Comparison of ENCODE assay signal across 19 mouse cellular contexts in genomic region chr13:40820617-40821016, GRCm38 (mm10). TPM values are rescaled to one million over a fixed set of nuclear protein-coding genes. Genes with fewer than 3 reads are reported as not detected.
DNase-seq lines count a peak whose midpoint lies in the region; ATAC-seq and TF ChIP-seq lines count a peak whose summit lies in the region.
"Had no signal": no experiment of that assay in that cellular context is flagged by ENCODE, and none has a peak within 500 bp of the region (broad histone marks: within the 10 kb centered on the region; RNA-seq: fewer than 3 reads in every experiment).

No protein-coding gene starts in this region.

- no peaks in the 10 kb centered on the region for H3K9me3 ChIP-seq in hindbrain, postnatal 0 days (ENCODE audit: low read length)
- H3K9me3 ChIP-seq in hindbrain, embryonic 16.5 days (ENCODE audit: control insufficient read depth, low read length): no peaks in the 10 kb centered on the region
- no peaks in the 10 kb centered on the region for H3K9me3 ChIP-seq in lung, embryonic 14.5 days (ENCODE audit: low read depth, low read length)
- H3K9me3 ChIP-seq in E14TG2a.4 (ENCODE audit: low read length): 0 out of 2 replicates have a peak, but pooled peaks cover 3% of the 10 kb centered on the region
- H3K9me3 ChIP-seq: hindbrain, embryonic 10.5 days; liver, embryonic 15.5 days; neural tube, embryonic 13.5 days had no signal

- peak; percentile 30; the same call in 1 of the 2 replicates for TF ChIP-seq CTCF in hindbrain, postnatal 0 days (IDR thresholded peaks at IDR 0.05; ENCODE audit: low read depth)
- TF ChIP-seq CTCF in lung, embryonic 14.5 days (IDR thresholded peaks at IDR 0.05; ENCODE audit: low read depth): no peak; the same call in 1 of the 2 replicates
- TF ChIP-seq CTCF in E14TG2a.4 (conservative IDR thresholded peaks at IDR 0.05; ENCODE audit: low read length): peak; percentile 10

- no peak overlapping the region for H3K4me3 ChIP-seq in hindbrain, postnatal 0 days (ENCODE audit: low read length)
- no peak overlapping the region for H3K4me3 ChIP-seq in hindbrain, embryonic 16.5 days (ENCODE audit: low read length)
- no peak overlapping the region for H3K4me3 ChIP-seq in lung, embryonic 14.5 days (ENCODE audit: low read depth, low read length)
- no peak overlapping the region for H3K4me3 ChIP-seq in E14TG2a.4 (replicated peaks; ENCODE audit: low read length)
- H3K4me3 ChIP-seq: hindbrain, embryonic 10.5 days; limb, embryonic 12.5 days; liver, embryonic 15.5 days; neural tube, embryonic 13.5 days had no signal

- DNase-seq in hindbrain, postnatal 0 days (ENCODE audit: low spot score): peak; percentile 20
- peak; percentile 13 for DNase-seq in lung, embryonic 14.5 days
- DNase-seq in lung, postnatal 36 days: no peak
- DNase-seq in adipocyte (ENCODE audit: low spot score): peak; percentile 12
- DNase-seq: adrenal gland, postnatal 14 days; cerebellum, adult 9-11 months; gastrocnemius, postnatal 10 days; kidney, adult 8-10 months; kidney, postnatal 36 days; right cerebral cortex, adult 18-20 months; thymus, postnatal 25 days had no signal

- no peak overlapping the region for H3K27ac ChIP-seq in hindbrain, postnatal 0 days
- no peak overlapping the region for H3K27ac ChIP-seq in hindbrain, embryonic 16.5 days (ENCODE audit: low read depth, low read length)
- H3K27ac ChIP-seq in lung, embryonic 14.5 days (ENCODE audit: low read depth): no peak overlapping the region
- H3K27ac ChIP-seq: hindbrain, embryonic 10.5 days; limb, embryonic 12.5 days; liver, embryonic 15.5 days; neural tube, embryonic 13.5 days had no signal

- H3K36me3 ChIP-seq in hindbrain, postnatal 0 days (ENCODE audit: insufficient read depth, low read length): no peaks in the 10 kb centered on the region
- no peaks in the 10 kb centered on the region for H3K36me3 ChIP-seq in hindbrain, embryonic 16.5 days (ENCODE audit: control insufficient read depth, insufficient read depth, low read length)
- no peaks in the 10 kb centered on the region for H3K36me3 ChIP-seq in lung, embryonic 14.5 days (ENCODE audit: insufficient read depth)
- H3K36me3 ChIP-seq in E14TG2a.4 (ENCODE audit: insufficient read depth, low read length): no peaks in the 10 kb centered on the region
- H3K36me3 ChIP-seq: hindbrain, embryonic 10.5 days; limb, embryonic 12.5 days; liver, embryonic 15.5 days; neural tube, embryonic 13.5 days had no signal

- no peak overlapping the region for H3K9ac ChIP-seq in hindbrain, postnatal 0 days (replicated peaks; ENCODE audit: low read length)
- H3K9ac ChIP-seq in hindbrain, embryonic 16.5 days (ENCODE audit: low read depth, low read length): no peak overlapping the region
- H3K9ac ChIP-seq in lung, embryonic 14.5 days: no peak overlapping the region
- H3K9ac ChIP-seq: limb, embryonic 12.5 days; liver, embryonic 15.5 days; neural tube, embryonic 13.5 days had no signal

- WGBS in hindbrain, postnatal 0 days: 53% methylated on average over 1 of the region's 1 CpGs
- WGBS in hindbrain, embryonic 16.5 days: 55% methylated on average over 1 of the region's 1 CpGs
- 45% methylated on average over 1 of the region's 1 CpGs for WGBS in lung, embryonic 14.5 days

- H3K4me1 ChIP-seq in hindbrain, postnatal 0 days (ENCODE audit: insufficient read depth, low read length): no peaks in the 10 kb centered on the region
- H3K4me1 ChIP-seq in hindbrain, embryonic 16.5 days (ENCODE audit: control insufficient read depth, insufficient read depth, low read depth, low read length): no peaks in the 10 kb centered on the region
- no peaks in the 10 kb centered on the region for H3K4me1 ChIP-seq in lung, embryonic 14.5 days (ENCODE audit: insufficient read depth)
- H3K4me1 ChIP-seq in E14TG2a.4 (replicated peaks; ENCODE audit: low read depth, low read length): peaks cover 7% of the 10 kb centered on the region
- H3K4me1 ChIP-seq: hindbrain, embryonic 10.5 days; limb, embryonic 12.5 days; liver, embryonic 15.5 days; neural tube, embryonic 13.5 days had no signal

- no peak for ATAC-seq in hindbrain, postnatal 0 days
- ATAC-seq in hindbrain, embryonic 16.5 days: no peak
- no peak for ATAC-seq in lung, embryonic 14.5 days (ENCODE audit: insufficient read depth)
- ATAC-seq in megakaryocyte progenitor cell, adult 5-6 weeks (replicated peaks; ENCODE audit: poor library complexity): no peak
- ATAC-seq: forebrain, embryonic 16.5 days had no signal

- H3K4me2 ChIP-seq in hindbrain, postnatal 0 days (ENCODE audit: low read depth, low read length): no peak overlapping the region
- no peak overlapping the region for H3K4me2 ChIP-seq in hindbrain, embryonic 16.5 days (ENCODE audit: low read length)
- no peak overlapping the region for H3K4me2 ChIP-seq in lung, embryonic 14.5 days
- H3K4me2 ChIP-seq: limb, embryonic 12.5 days; liver, embryonic 15.5 days; neural tube, embryonic 13.5 days had no signal

- no peaks in the 10 kb centered on the region for H3K27me3 ChIP-seq in hindbrain, postnatal 0 days (ENCODE audit: insufficient read depth, low read length)
- H3K27me3 ChIP-seq in hindbrain, embryonic 16.5 days (replicated peaks; ENCODE audit: control insufficient read depth, insufficient read depth, low read length): no peaks in the 10 kb centered on the region
- no peaks in the 10 kb centered on the region for H3K27me3 ChIP-seq in lung, embryonic 14.5 days (ENCODE audit: insufficient read depth, low read length)
- H3K27me3 ChIP-seq in E14TG2a.4 (ENCODE audit: insufficient read depth, low read length): no peaks in the 10 kb centered on the region
- H3K27me3 ChIP-seq: limb, embryonic 12.5 days; liver, embryonic 15.5 days; neural tube, embryonic 13.5 days had no signal

RNA-seq across cellular contexts. Expression of gene Gcnt2, which starts 38.9 kb away (rescaled TPM):
- total RNA-seq in hindbrain, postnatal 0 days (2014; rRNA removed): 11.1 and 12.0 TPM in 2 replicates
- 2.9 and 3.1 TPM in 2 replicates for polyA plus RNA-seq in hindbrain, postnatal 0 days (2015; fragmentation: Nextera tagmentation; extraction: Ambion mirVana)
- 5.3 and 7.1 TPM in 2 replicates for polyA plus RNA-seq in hindbrain, embryonic 16.5 days (2015; fragmentation: Nextera tagmentation; extraction: Ambion mirVana)
- polyA plus RNA-seq in lung, embryonic 14.5 days (2014; fragmentation: Nextera tagmentation; extraction: Ambion mirVana): 2.5 and 3.2 TPM in 2 replicates
- total RNA-seq in megakaryocyte progenitor cell, adult 5-6 weeks (2015): 16.6 and 28.2 TPM in 2 replicates
- 7.0 and 15.4 TPM in 2 replicates for total RNA-seq in megakaryocyte progenitor cell, adult 5-6 weeks (2017)
